Mouse (Mus musculus): ENCODE data around the gene Reep1. TPM values are rescaled to one million over a fixed set of nuclear protein-coding genes. Genes with fewer than 3 reads are reported as not detected.
A peak's percentile ranks its signal among the peaks of the same experiment; 100 is the strongest.

The Reep1 gene
- polyA plus RNA-seq, 1 experiment from 2014 or later: 17.2 TPM

- Histone ChIP-seq H3K4me2 (replicated peaks) (no peak overlapping the region), H3K4me1 (no peaks in the 10 kb centered on the region), H3K9ac (no peak overlapping the region), H3K4me3 (replicated peaks) (no peak overlapping the region), H3K9me3 (replicated peaks) (no peaks in the 10 kb centered on the region), H3K36me3 (no peaks in the 10 kb centered on the region), H3K27me3 (no peaks in the 10 kb centered on the region), H3K27ac (replicated peaks) (no peak overlapping the region)
- ATAC-seq (ENCODE audit: insufficient number of reproducible peaks, low FRiP score, low TSS enrichment, low read depth): no peak
- WGBS: 61% methylated on average over 9 of the region's 9 CpGs
Observed at GRCm38 (mm10) chr6:71788348-71788747, 81.0 kb downstream of the Reep1 start.

GRCm38 (mm10) chr6:71791771-71792170, 84.4 kb downstream of the Reep1 start:
- H3K9me3 ChIP-seq (replicated peaks): no peaks in the 10 kb centered on the region
- WGBS: 76% methylated on average over 6 of the region's 6 CpGs

GRCm38 (mm10) chr6:71799391-71799790, 92.0 kb downstream of the Reep1 start:
- Histone ChIP-seq H3K27me3 (no peaks in the 10 kb centered on the region), H3K4me2 (replicated peaks) (no peak overlapping the region), H3K4me1 (0 out of 2 replicates have a peak, but pooled peaks cover 3% of the 10 kb centered on the region), H3K27ac (replicated peaks) (no peak overlapping the region), H3K4me3 (replicated peaks) (no peak overlapping the region), H3K36me3 (no peaks in the 10 kb centered on the region), H3K9me3 (replicated peaks) (no peaks in the 10 kb centered on the region), H3K9ac (no peak overlapping the region)
- WGBS: 63% methylated on average over 3 of the region's 3 CpGs
- ATAC-seq (ENCODE audit: insufficient number of reproducible peaks, low FRiP score, low TSS enrichment, low read depth): no peak

More at GRCm38 (mm10) chr6:71791771-71792170, 84.4 kb downstream of the Reep1 start:
- H3K4me2 ChIP-seq (replicated peaks): no peak overlapping the region
- H3K27me3 ChIP-seq: no peaks in the 10 kb centered on the region
- H3K27ac ChIP-seq (replicated peaks): no peak overlapping the region
- no peak overlapping the region for H3K4me3 ChIP-seq (replicated peaks)
- ATAC-seq (ENCODE audit: insufficient number of reproducible peaks, low FRiP score, low TSS enrichment, low read depth): no peak
- H3K36me3 ChIP-seq: no peaks in the 10 kb centered on the region
- H3K9ac ChIP-seq: no peak overlapping the region
- no peaks in the 10 kb centered on the region for H3K4me1 ChIP-seq

GRCm38 (mm10) chr6:71801011-71801713, 93.8 kb downstream of the Reep1 start:
- Histone ChIP-seq H3K4me1 (0 out of 2 replicates have a peak, but pooled peaks cover 3% of the 10 kb centered on the region), H3K36me3 (no peaks in the 10 kb centered on the region), H3K4me3 (replicated peaks) (no peak overlapping the region), H3K9ac (no peak overlapping the region), H3K27me3 (no peaks in the 10 kb centered on the region), H3K9me3 (replicated peaks) (no peaks in the 10 kb centered on the region), H3K27ac (replicated peaks) (no peak overlapping the region), H3K4me2 (replicated peaks) (no peak overlapping the region)
- no peak for ATAC-seq (ENCODE audit: insufficient number of reproducible peaks, low FRiP score, low TSS enrichment, low read depth)
- WGBS: 55% methylated on average over 7 of the region's 7 CpGs

- Histone ChIP-seq H3K4me2 (replicated peaks) (no peak overlapping the region), H3K4me1 (0 out of 2 replicates have a peak, but pooled peaks cover 3% of the 10 kb centered on the region), H3K4me3 (replicated peaks) (no peak overlapping the region), H3K27me3 (no peaks in the 10 kb centered on the region), H3K9ac (no peak overlapping the region), H3K9me3 (replicated peaks) (no peaks in the 10 kb centered on the region), H3K27ac (replicated peaks) (no peak overlapping the region), H3K36me3 (no peaks in the 10 kb centered on the region)
- 73% methylated on average over 10 of the region's 10 CpGs for WGBS
- no peak for ATAC-seq (ENCODE audit: insufficient number of reproducible peaks, low FRiP score, low TSS enrichment, low read depth)
Observed at GRCm38 (mm10) chr6:71801714-71802094, 94.3 kb downstream of the Reep1 start.

- ATAC-seq (ENCODE audit: insufficient number of reproducible peaks, low FRiP score, low TSS enrichment, low read depth): no peak
- H3K9me3 ChIP-seq (replicated peaks): no peaks in the 10 kb centered on the region
- no peak overlapping the region for H3K27ac ChIP-seq (replicated peaks)
- H3K9ac ChIP-seq: no peak overlapping the region
- no peaks in the 10 kb centered on the region for H3K27me3 ChIP-seq
- H3K4me2 ChIP-seq (replicated peaks): no peak overlapping the region
- 83% methylated on average over 1 of the region's 1 CpGs for WGBS
- 0 out of 2 replicates have a peak, but pooled peaks cover 3% of the 10 kb centered on the region for H3K4me1 ChIP-seq
- H3K36me3 ChIP-seq: no peaks in the 10 kb centered on the region
- no peak overlapping the region for H3K4me3 ChIP-seq (replicated peaks)
Observed at GRCm38 (mm10) chr6:71803609-71804008, 96.2 kb downstream of the Reep1 start.

GRCm38 (mm10) chr6:71804061-71804829, 96.9 kb downstream of the Reep1 start:
- Histone ChIP-seq H3K4me1 (0 out of 2 replicates have a peak, but pooled peaks cover 3% of the 10 kb centered on the region), H3K9ac (no peak overlapping the region), H3K9me3 (replicated peaks) (no peaks in the 10 kb centered on the region), H3K27ac (replicated peaks) (no peak overlapping the region), H3K4me2 (replicated peaks) (no peak overlapping the region), H3K27me3 (no peaks in the 10 kb centered on the region), H3K4me3 (replicated peaks) (no peak overlapping the region), H3K36me3 (no peaks in the 10 kb centered on the region)
- ATAC-seq (ENCODE audit: insufficient number of reproducible peaks, low FRiP score, low TSS enrichment, low read depth): peak; percentile 78
- whole genome bisulfite sequencing: 22% methylated on average over 12 of the region's 12 CpGs

- Histone ChIP-seq H3K27me3 (no peaks in the 10 kb centered on the region), H3K9ac (no peak overlapping the region), H3K4me3 (replicated peaks) (no peak overlapping the region), H3K27ac (replicated peaks) (no peak overlapping the region), H3K4me2 (replicated peaks) (no peak overlapping the region), H3K4me1 (0 out of 2 replicates have a peak, but pooled peaks cover 3% of the 10 kb centered on the region), H3K36me3 (peaks cover 7% of the 10 kb centered on the region), H3K9me3 (replicated peaks) (no peaks in the 10 kb centered on the region)
- 36% methylated on average over 1 of the region's 1 CpGs for WGBS
- no peak for ATAC-seq (ENCODE audit: insufficient number of reproducible peaks, low FRiP score, low TSS enrichment, low read depth)
Observed at GRCm38 (mm10) chr6:71806713-71807112, 99.4 kb downstream of the Reep1 start.

GRCm38 (mm10) chr6:71809890-71810289, 102.5 kb downstream of the Reep1 start:
- Histone ChIP-seq H3K4me2 (replicated peaks) (no peak overlapping the region), H3K36me3 (peaks cover 22% of the 10 kb centered on the region), H3K9ac (no peak overlapping the region), H3K27ac (replicated peaks) (no peak overlapping the region), H3K4me1 (no peaks in the 10 kb centered on the region), H3K9me3 (replicated peaks) (no peaks in the 10 kb centered on the region), H3K4me3 (replicated peaks) (no peak overlapping the region), H3K27me3 (no peaks in the 10 kb centered on the region)
- WGBS: 89% methylated on average over 9 of the region's 9 CpGs
- ATAC-seq (ENCODE audit: insufficient number of reproducible peaks, low FRiP score, low TSS enrichment, low read depth): no peak

GRCm38 (mm10) chr6:71812820-71813219, 105.5 kb downstream of the Reep1 start:
- no peak overlapping the region for H3K4me2 ChIP-seq (replicated peaks)
- H3K9ac ChIP-seq: no peak overlapping the region
- no peak overlapping the region for H3K27ac ChIP-seq (replicated peaks)
- 77% methylated on average over 2 of the region's 2 CpGs for WGBS
- no peaks in the 10 kb centered on the region for H3K27me3 ChIP-seq
- H3K36me3 ChIP-seq: peaks cover 52% of the 10 kb centered on the region
- no peak for ATAC-seq (ENCODE audit: insufficient number of reproducible peaks, low FRiP score, low TSS enrichment, low read depth)
- H3K4me3 ChIP-seq (replicated peaks): no peak overlapping the region
- no peaks in the 10 kb centered on the region for H3K4me1 ChIP-seq
- no peaks in the 10 kb centered on the region for H3K9me3 ChIP-seq (replicated peaks)

GRCm38 (mm10) chr6:71819764-71820292, 112.5 kb downstream of the Reep1 start:
- H3K9me3 ChIP-seq (replicated peaks): no peaks in the 10 kb centered on the region
- H3K36me3 ChIP-seq: peaks cover 38% of the 10 kb centered on the region
- H3K9ac ChIP-seq: no peak overlapping the region
- H3K4me1 ChIP-seq: 0 out of 2 replicates have a peak, but pooled peaks cover 12% of the 10 kb centered on the region
- H3K27me3 ChIP-seq: no peaks in the 10 kb centered on the region
- H3K27ac ChIP-seq (replicated peaks): no peak overlapping the region
- ATAC-seq (ENCODE audit: insufficient number of reproducible peaks, low FRiP score, low TSS enrichment, low read depth): no peak
- no peak overlapping the region for H3K4me2 ChIP-seq (replicated peaks)
- WGBS: 84% methylated on average over 5 of the region's 5 CpGs
- no peak overlapping the region for H3K4me3 ChIP-seq (replicated peaks)
